Mouse (Mus musculus) stomach, postnatal 0 days (tissue): ENCODE results near the gene Prm3. TPM values are rescaled to one million over a fixed set of nuclear protein-coding genes. Genes with fewer than 3 reads are reported as not detected.
"Not testable (repeated sequence)": the region's sequence is repeated elsewhere in the genome, so short reads cannot be mapped to it uniquely, and the experiment has no call there.

Source experiments
- ATAC-seq: fragments of 200-750 bp; cut with Nextera tagmentation; 2 replicates; pipeline ENCODE4 v1.8.0; 2017; ENCODE audit not compliant: low FRiP score, low TSS enrichment
- DNase-seq: peaks from one replicate; pipeline ENCODE4 v3.0.0-alpha.2; 2016; ENCODE audit warnings: low spot score
- H3K27ac ChIP-seq: fragments of 300-500 bp; sonication (generic); replicated peaks from 2 replicates; pipeline ENCODE4 v1.5.1; 2014; ENCODE audit warnings: mild to moderate bottlenecking, control low read depth
- H3K27me3 ChIP-seq: fragments of 300-500 bp; sonication (generic); 2 replicates; pipeline ENCODE4 v1.6.1; 2014; ENCODE audit warnings: low read length; ENCODE audit not compliant: control insufficient read depth, insufficient read depth
- H3K36me3 ChIP-seq: fragments of 300-500 bp; sonication (generic); 2 replicates; pipeline ENCODE4 v1.6.1; 2014; ENCODE audit warnings: low read length, mixed read lengths; ENCODE audit not compliant: control insufficient read depth, insufficient read depth
- H3K4me1 ChIP-seq: fragments of 300-500 bp; sonication (generic); replicated peaks from 2 replicates; pipeline ENCODE4 v1.6.1; 2014; ENCODE audit warnings: antibody characterized with exemption; ENCODE audit not compliant: control insufficient read depth, insufficient read depth
- H3K4me2 ChIP-seq: fragments of 300-500 bp; sonication (generic); replicated peaks from 2 replicates; pipeline ENCODE4 v1.6.1; 2014; ENCODE audit warnings: low read depth, mild to moderate bottlenecking, control low read depth, moderate library complexity
- H3K4me3 ChIP-seq: fragments of 300-500 bp; sonication (generic); 2 replicates; pipeline ENCODE4 v1.5.1; 2014; ENCODE audit warnings: low read depth, low read length, control low read depth
- H3K9ac ChIP-seq: fragments of 300-500 bp; sonication (generic); 2 replicates; pipeline ENCODE4 v1.6.1; 2014; ENCODE audit warnings: mild to moderate bottlenecking, low read length, control low read depth, mixed read lengths
- H3K9me3 ChIP-seq: fragments of 300-500 bp; sonication (generic); 2 replicates; pipeline ENCODE4 v1.6.1; 2016; ENCODE audit warnings: low read length; ENCODE audit not compliant: control insufficient read depth
- CTCF ChIP-seq: IDR thresholded peaks from 2 replicates; pipeline ENCODE4 v1.5.1; 2016; ENCODE audit warnings: antibody characterized with exemption, low read depth, mild to moderate bottlenecking, moderate library complexity
- EP300 ChIP-seq: optimal IDR thresholded peaks from 2 replicates; pipeline ENCODE3; 2016; ENCODE audit warnings: antibody characterized with exemption
- WGBS: fragments of 180-500 bp; shearing (Covaris S2); extraction: QIAGEN DNeasy Blood & Tissue Kit; methylation state at CpG from one replicate; pipeline ENCODE4 v1.1.7; 2014; 5-methylcytosine and 5-hydroxymethylcytosine counted together
- polyA plus RNA-seq: library from polyadenylated mRNA; unstranded; fragments of >200 nt; fragmentation: Nextera tagmentation; extraction: Ambion mirVana; gene quantifications from 2 replicates; pipeline ENCODE4 v1.2.1, GENCODE M21; 2015

Prm3 gene
- polyA plus RNA-seq, 1 experiment from 2014 or later = not detected

DNA sequence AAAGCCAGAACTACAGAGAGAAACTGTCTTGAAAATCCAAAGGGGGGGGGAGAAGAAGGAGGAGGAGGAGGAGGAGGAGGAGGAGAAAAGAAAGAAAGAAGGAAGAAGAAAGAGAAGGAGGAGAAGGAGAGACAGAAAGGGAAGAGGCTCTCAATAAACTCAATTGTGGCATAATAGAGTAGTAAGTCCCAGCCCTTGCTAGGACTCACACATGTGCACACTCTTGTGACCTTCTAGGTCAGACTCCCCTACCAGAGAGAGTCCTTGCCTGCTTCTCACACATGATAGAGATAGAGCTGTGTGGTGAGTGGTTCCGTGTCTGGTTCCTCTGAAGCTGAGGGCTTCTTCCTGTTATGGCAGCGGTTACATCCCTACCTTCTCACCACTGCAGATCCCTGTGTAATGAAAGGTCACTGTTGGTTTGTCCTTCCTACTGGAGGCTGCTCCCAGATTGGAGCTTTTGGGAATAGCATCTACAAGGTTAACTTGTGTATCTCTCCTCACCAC, 22.2 kb upstream of the Prm3 start, which contains the start of gene Gm11172:
Gene Gm11172 (plus strand): TSS at position 51 of the 507 bp plus-strand sequence.
- H3K4me2 ChIP-seq = no peak within 1 kb of the TSS
- H3K27ac ChIP-seq = no peak within 1 kb of the TSS
- no peaks in the 10 kb centered on the region for H3K9me3 ChIP-seq
- no peak within 1 kb of the TSS for H3K4me3 ChIP-seq
- 0 out of 2 replicates have a peak within 1 kb of the TSS, but pooled peaks have one; percentile 8 for H3K9ac ChIP-seq
- ATAC-seq (no peak), DNase-seq (no peak)
- no peaks in the 10 kb centered on the region for H3K4me1 ChIP-seq
- no peak for TF ChIP-seq CTCF
- no peak for TF ChIP-seq EP300
- H3K27me3 ChIP-seq = no peaks in the 10 kb centered on the region
- H3K36me3 ChIP-seq = no peaks in the 10 kb centered on the region
- WGBS = 82% methylated on average over 2 of the region's 2 CpGs

DNA sequence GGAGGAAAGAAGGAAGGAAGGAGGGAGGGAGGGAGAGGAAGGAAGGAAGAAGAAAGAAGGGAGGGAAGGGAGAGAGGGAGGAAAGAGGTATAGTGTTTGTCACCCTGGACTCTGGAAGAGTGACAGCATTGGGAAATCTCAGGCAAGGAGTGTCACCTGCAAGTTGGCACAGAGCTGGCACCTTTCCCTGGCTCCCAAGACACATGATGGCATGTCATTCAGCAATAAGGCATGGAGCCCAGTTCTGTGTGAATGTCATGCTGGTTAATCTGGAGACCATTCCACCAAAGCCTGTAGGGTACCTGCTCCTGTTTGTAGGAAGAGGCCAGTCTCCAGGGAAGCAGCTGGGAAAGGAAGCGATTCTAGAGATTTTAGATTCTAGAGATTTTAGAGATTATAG, 19.7 kb upstream of the Prm3 start:
- Histone ChIP-seq H3K4me2 (no peak overlapping the region), H3K27me3 (no peaks in the 10 kb centered on the region), H3K4me1 (no peaks in the 10 kb centered on the region), H3K36me3 (no peaks in the 10 kb centered on the region), H3K9ac (no peak overlapping the region), H3K4me3 (no peak overlapping the region), H3K9me3 (no peaks in the 10 kb centered on the region), H3K27ac (no peak overlapping the region)
- no peak for DNase-seq
- ATAC-seq = no peak
- WGBS = 96% methylated on average over 1 of the region's 1 CpGs
- TF ChIP-seq CTCF = no peak
- TF ChIP-seq EP300 = no peak

DNA sequence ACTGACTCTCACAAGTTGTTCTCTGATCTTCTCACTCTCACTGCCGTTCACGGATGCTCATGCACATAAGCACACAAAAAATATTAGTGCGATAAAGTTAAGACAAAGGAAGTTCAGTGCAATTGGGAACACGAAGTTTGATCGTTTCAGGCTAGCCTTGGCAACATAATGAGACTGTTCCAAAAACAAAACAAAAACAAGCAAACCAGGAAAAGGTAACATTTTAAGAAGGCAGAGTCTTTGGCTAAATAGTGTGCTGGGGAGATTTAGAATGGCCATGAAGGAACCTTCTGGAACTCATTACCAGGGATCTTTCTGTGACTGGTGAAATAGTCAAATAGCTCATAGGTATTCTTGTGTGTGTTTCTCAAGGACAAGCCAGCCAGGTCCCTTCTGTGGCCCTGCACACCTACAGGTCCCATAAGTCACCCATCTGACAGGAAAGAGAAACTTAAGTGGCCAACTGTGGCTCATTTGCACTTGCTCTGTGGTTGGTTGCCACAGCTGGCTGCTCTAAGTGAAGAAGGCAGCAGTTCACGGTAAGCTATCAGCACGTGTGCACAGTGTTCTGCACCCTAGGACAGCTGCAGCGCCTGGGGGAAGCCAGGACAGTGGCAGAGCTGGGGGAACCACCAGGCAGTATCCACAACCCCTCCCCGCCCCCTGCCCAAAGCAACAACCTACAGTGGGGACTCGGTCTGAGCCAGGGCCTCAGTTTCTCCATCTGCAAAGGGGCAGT, 15.2 kb upstream of the Prm3 start, which contains the start of gene Prm1:
Gene Prm1 (minus strand): TSS at position 51 of the 739 bp plus-strand sequence.
- ATAC-seq = no peak
- WGBS = 81% methylated on average over 10 of the region's 10 CpGs
- H3K4me3 ChIP-seq = no peak within 1 kb of the TSS

DNA sequence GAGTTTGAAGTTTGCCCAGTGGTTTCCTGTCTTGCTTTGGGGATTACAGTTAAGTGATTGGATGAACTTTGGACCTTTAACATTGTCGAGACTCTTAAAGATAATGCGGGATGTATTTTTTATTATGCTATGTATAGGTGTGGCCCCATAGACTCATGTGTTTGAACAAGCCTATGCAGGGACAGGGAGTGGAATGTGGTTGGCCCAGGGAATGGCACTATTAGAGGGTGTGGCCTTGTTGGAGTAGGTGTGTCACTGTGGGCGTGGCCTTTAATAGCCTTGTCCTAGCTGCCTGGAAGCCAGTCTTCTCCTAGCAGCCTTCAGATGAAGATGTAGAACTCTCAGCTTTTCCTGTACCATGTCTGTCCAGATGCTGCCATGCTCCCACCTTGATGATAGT, 11.7 kb upstream of the Prm3 start:
- ATAC-seq (peak; percentile 97), DNase-seq (peak; percentile 73)
- not testable (repeated sequence) for H3K36me3 ChIP-seq, H3K4me1 ChIP-seq, H3K9me3 ChIP-seq, H3K27ac ChIP-seq, H3K4me3 ChIP-seq, H3K4me2 ChIP-seq, H3K27me3 ChIP-seq, H3K9ac ChIP-seq
- WGBS = 55% methylated on average over 3 of the region's 3 CpGs

More for the DNA sequence above, 15.2 kb upstream of the Prm3 start, which contains the start of gene Prm1:
- no peak within 1 kb of the TSS for H3K4me2 ChIP-seq
- no peak within 1 kb of the TSS for H3K9ac ChIP-seq
- no peak within 1 kb of the TSS for H3K27ac ChIP-seq
- no peaks in the 10 kb centered on the region for H3K27me3 ChIP-seq
- H3K4me1 ChIP-seq = no peaks in the 10 kb centered on the region
- H3K36me3 ChIP-seq = no peaks in the 10 kb centered on the region
- no peak for TF ChIP-seq EP300
- TF ChIP-seq CTCF = no peak
- no peak for DNase-seq
- no peaks in the 10 kb centered on the region for H3K9me3 ChIP-seq

DNA sequence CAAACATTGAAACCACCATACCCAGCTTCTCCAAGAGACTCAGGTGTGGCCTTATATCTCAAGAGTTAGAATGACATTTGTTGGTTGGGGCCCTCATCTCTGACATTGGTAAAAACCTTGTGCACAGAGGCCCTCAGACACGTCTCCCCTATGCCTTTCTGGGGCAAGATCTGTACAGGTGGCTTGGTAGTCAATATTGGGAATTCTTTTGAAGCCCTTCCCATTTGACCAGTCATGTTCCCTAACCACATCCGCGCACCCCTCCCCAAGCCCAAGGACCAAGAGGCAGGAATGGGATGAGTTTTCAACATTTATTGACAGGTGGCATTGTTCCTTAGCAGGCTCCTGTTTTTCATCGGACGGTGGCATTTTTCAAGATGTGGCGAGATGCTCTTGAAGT, 5.3 kb upstream of the Prm3 start, which contains the start of gene Prm2:
Gene Prm2 (minus strand): TSS at position 101 of the 400 bp plus-strand sequence.
- TF ChIP-seq CTCF (no peak), EP300 (no peak)
- no peaks in the 10 kb centered on the region for H3K9me3 ChIP-seq
- H3K4me1 ChIP-seq = no peaks in the 10 kb centered on the region
- WGBS = 76% methylated on average over 6 of the region's 6 CpGs
- H3K9ac ChIP-seq = no peak within 1 kb of the TSS
- no peaks in the 10 kb centered on the region; the same call in 1 of the 2 replicates for H3K27me3 ChIP-seq
- no peaks in the 10 kb centered on the region for H3K36me3 ChIP-seq
- ATAC-seq = no peak
- H3K27ac ChIP-seq = no peak within 1 kb of the TSS
- no peak for DNase-seq
- no peak within 1 kb of the TSS for H3K4me3 ChIP-seq
- no peak within 1 kb of the TSS for H3K4me2 ChIP-seq

DNA sequence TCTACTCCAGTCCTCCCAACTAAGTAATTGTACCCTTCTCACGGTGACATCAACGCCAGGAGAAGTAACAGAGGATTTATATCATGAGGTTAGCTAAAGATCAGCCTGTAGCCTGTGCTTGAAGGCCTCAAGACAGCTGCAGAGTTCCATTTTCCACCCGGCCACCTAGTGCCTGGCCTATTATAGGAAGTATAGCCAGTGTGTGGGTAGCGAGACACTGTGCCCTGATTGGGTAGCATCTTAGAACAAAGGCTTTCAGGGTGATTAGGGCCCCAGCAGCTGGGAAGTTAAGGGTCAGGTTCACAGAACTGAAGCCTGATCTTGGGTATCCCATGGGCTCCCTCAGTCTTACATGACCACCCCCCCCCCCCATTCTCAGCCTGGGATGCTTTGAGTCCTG, 1.8 kb downstream of the Prm3 start:
- DNase-seq (no peak), ATAC-seq (no peak)
- no peak overlapping the region for H3K9ac ChIP-seq
- H3K27me3 ChIP-seq = no peaks in the 10 kb centered on the region
- WGBS = 82% methylated on average over 4 of the region's 4 CpGs
- no peak overlapping the region for H3K4me3 ChIP-seq
- H3K4me2 ChIP-seq = no peak overlapping the region
- peaks cover 4% of the 10 kb centered on the region; the same call in 1 of the 2 replicates for H3K4me1 ChIP-seq
- H3K36me3 ChIP-seq = no peaks in the 10 kb centered on the region
- no peak overlapping the region for H3K27ac ChIP-seq
- no peak for TF ChIP-seq EP300
- TF ChIP-seq CTCF = no peak
- no peaks in the 10 kb centered on the region for H3K9me3 ChIP-seq
